Mouse (Mus musculus) gastrocnemius, postnatal 10 days (tissue): ENCODE measurements around the gene Lap3. TPM values are rescaled to one million over a fixed set of nuclear protein-coding genes. Genes with fewer than 3 reads are reported as not detected.

Source experiments
- DNase-seq: peaks from one replicate; pipeline ENCODE4 v3.0.0; 2021; ENCODE audit warnings: mixed read lengths
- total RNA-seq, 2 experiments: library from RNA; stranded (reverse); gene quantifications; 2 replicates each; pipeline ENCODE4 v1.2.3; 2021

The Lap3 gene
- total RNA-seq, 2 experiments from 2014 or later = 70.1 to 84.7 TPM

GRCm38 (mm10) chr5:45495429-45495975, 2.3 kb downstream of the Lap3 start:
- no peak for DNase-seq

GRCm38 (mm10) chr5:45496042-45496441, 2.9 kb downstream of the Lap3 start:
- DNase-seq = no peak

- no peak for DNase-seq
These were observed 3.3 kb downstream of the Lap3 start for GRCm38 (mm10) chr5:45496479-45496878.

GRCm38 (mm10) chr5:45496930-45497550, 3.9 kb downstream of the Lap3 start:
- DNase-seq = no peak

- no peak for DNase-seq
These were observed 4.4 kb downstream of the Lap3 start for GRCm38 (mm10) chr5:45497564-45497963.

- DNase-seq = no peak
These were observed 16.9 kb downstream of the Lap3 start for GRCm38 (mm10) chr5:45510071-45510470.

- no peak for DNase-seq
These were observed 19.7 kb downstream of the Lap3 start for GRCm38 (mm10) chr5:45512908-45513307.

GRCm38 (mm10) chr5:45513511-45513910, 20.3 kb downstream of the Lap3 start:
- no peak for DNase-seq

- DNase-seq = no peak
These were observed 21.4 kb downstream of the Lap3 start for GRCm38 (mm10) chr5:45514599-45514998.

- no peak for DNase-seq
These were observed 22.1 kb downstream of the Lap3 start for GRCm38 (mm10) chr5:45515151-45515743.

GRCm38 (mm10) chr5:45519960-45520808, 27.0 kb downstream of the Lap3 start, which contains the start of gene Med28:
Med28 (plus strand) TSS chr5:45520229.
- peak; percentile 96 for DNase-seq

- DNase-seq = no peak
These were observed 27.6 kb downstream of the Lap3 start for GRCm38 (mm10) chr5:45520809-45521110.

GRCm38 (mm10) chr5:45521601-45522000, 28.4 kb downstream of the Lap3 start:
- no peak for DNase-seq

GRCm38 (mm10) chr5:45525101-45525500, 31.9 kb downstream of the Lap3 start:
- DNase-seq = no peak

- no peak for DNase-seq
These were observed 33.2 kb downstream of the Lap3 start for GRCm38 (mm10) chr5:45526338-45526737.

GRCm38 (mm10) chr5:45529696-45530095, 36.5 kb downstream of the Lap3 start:
- DNase-seq = no peak

- DNase-seq = peak; percentile 30
These were observed 41.3 kb downstream of the Lap3 start for GRCm38 (mm10) chr5:45534319-45535098.

GRCm38 (mm10) chr5:45535177-45535576, 42.0 kb downstream of the Lap3 start:
- no peak for DNase-seq

GRCm38 (mm10) chr5:45539502-45539901, 46.3 kb downstream of the Lap3 start:
- no peak for DNase-seq

GRCm38 (mm10) chr5:45543374-45543773, 50.2 kb downstream of the Lap3 start:
- no peak for DNase-seq

- no peak for DNase-seq
These were observed 56.4 kb downstream of the Lap3 start for GRCm38 (mm10) chr5:45549586-45549985.
